Mouse (Mus musculus) right cerebral cortex, postnatal 25 days (tissue): ENCODE measurements at regions not wholly inside any gene's neighbourhood (a gene's known extent, or its start where the extent isn't known, plus 50 kb on each side); places are given as distances from the start of the nearest gene placed in this dataset.
"Not testable (repeated sequence)": the region's sequence is repeated elsewhere in the genome, so short reads cannot be mapped to it uniquely, and the experiment has no call there.

Experiments
- DNase-seq: peaks from one replicate; pipeline ENCODE4 v3.0.0; 2022

DNA sequence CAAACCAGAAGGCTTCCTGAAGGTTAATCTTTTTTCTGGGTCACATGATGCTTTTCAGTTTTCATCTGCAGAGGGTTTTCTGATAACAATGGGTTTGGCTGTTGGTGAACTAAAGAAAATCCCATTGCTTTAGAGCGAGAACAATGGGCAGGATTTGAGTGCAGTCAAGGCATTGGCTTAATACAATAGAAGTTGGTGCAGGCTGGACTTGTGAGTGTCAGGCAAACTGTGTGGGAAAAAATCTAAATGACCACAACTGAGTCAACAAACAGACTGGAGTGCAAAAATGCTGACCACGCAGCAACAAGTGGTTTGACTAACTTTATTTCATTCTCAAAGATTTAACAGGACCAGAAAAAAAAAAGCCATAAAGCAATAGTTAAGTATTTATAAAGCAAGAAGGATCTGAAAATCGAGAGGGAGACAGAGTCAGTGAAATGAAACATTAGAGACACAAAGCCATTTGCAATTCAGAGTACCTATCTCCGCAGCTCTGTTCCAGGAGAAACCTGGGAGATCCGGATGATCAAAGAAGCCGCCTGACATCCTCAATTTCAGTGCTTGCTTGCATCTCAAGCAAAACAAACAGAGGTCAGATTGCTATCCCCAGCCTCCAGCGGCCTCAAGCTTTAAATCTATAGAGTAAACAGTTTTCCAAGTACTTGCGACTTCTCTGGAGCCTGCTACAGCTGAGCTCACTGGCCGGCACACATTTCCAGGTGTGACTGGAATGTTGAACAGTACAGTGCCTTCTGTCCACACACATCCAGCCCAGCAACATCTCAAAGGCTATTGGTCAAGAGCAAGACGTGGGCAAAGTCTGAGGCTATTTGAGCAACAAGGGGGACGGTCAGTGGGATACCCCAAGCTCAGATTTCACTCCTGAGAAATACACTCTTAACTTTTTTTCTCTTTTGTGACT is 229.5 kb upstream of the Arglu1 start:
- no peak for DNase-seq

GRCm38 (mm10) chr8:8919040-8919439 is 228.7 kb upstream of the Arglu1 start:
- no peak for DNase-seq

GRCm38 (mm10) chr8:8907478-8908165 is 217.3 kb upstream of the Arglu1 start:
- DNase-seq, result no peak

DNA sequence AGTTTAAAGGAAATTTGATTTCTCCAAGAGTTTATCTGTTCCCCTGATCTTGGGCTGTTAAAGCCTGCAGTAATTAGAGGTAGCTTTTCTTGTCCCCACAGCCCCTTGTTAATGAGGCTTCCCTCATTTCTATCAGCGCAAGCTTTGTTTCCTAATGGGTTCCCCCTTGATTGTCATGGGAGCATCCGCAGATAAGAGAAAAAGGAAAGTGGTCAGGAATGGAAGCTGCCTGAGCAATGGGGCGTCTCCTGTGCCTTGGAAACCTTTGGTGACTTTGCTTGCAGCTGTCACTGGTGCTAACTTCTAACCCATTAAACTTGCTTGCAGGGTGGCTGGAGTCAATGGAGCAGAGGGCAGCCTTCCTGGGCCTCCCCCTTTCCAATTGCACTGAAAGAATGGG is 202.7 kb upstream of the Arglu1 start:
- DNase-seq, result no peak

DNA sequence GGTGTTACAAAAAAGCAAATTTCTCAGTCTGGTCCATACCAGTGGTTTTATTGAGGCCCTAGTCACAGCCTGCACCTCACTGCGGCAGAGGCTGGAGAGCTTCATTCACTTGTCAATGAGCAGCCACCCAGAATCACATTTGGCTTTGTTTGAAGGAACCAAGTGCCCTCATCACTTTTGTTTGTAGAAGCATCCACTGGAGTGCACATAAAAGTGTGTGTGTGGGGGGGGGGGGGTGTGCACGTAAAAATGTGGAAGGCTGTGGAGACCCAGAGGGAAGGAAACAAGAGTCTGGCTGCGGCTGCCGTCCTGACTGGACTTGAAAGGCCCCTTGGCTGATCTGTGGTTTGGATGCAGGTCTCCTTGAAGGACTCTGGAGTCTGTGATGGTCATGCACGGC is 187.0 kb upstream of the Arglu1 start:
- DNase-seq, result no peak

GRCm38 (mm10) chr8:8876879-8877278 is 186.6 kb upstream of the Arglu1 start:
- DNase-seq, result no peak

- no peak for DNase-seq
Measured at GRCm38 (mm10) chr8:8876469-8876868, 186.1 kb upstream of the Arglu1 start.

- DNase-seq, result no peak
Measured at GRCm38 (mm10) chr8:8871938-8872337, 181.6 kb upstream of the Arglu1 start.

DNA sequence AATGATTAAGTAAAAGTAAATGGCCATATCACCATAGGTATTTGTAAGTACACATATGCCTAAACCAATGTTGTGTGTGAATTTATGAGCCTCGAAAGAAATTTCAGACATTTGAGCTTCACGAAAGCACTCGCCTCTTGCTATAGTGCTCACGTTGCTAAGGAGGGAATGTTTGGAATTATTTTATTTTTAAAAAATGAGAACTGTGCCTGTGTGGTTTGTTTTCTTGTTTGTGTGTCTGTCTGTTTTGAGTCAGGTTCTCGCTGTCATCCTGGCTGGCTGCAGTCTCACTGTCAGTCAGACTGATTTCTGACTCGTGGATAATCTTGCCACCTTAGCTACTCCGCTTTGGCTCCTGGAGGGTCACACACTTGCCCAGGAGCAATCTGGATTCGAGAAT is 180.7 kb upstream of the Arglu1 start:
- DNase-seq, result no peak

DNA sequence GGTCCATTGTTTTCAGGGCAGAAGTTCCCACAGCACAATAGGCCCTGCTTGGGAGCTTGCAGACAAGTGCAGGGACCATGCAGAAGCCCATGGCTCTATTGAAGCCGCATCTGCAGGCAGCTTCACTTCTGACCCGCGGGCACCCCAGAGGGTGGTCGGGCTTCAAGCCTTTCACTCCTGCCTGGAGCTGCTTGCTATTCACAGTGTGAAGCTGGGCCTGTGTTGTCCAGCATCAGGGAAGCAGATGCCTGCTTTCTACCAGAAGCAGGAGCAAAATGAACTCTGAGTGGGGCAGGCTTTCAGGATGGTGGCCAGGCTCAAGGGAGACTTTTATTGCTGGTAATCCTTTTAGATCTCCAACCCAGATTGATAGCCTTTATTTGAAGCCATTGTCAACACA is 180.2 kb upstream of the Arglu1 start:
- DNase-seq, result no peak

DNA sequence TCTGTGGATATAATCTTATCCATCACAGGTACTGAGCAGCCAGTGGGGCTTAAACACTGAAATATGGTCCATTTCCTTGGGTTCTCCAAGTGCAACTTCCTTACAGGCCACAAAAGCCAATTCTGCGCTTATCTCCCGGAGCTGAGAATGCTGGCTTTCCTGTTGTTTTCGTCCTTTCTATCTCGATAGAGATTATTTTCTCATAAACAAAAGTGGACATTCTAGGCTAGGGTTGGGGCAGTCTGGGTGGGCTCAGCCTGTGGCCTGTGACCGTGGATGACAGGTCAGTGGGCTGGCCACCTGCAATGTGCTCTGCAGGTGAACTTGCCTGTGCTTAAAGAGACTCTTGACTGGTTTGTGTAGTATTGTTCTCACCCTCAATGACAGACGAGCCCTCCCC is 179.0 kb upstream of the Arglu1 start:
- DNase-seq, result no peak

DNA sequence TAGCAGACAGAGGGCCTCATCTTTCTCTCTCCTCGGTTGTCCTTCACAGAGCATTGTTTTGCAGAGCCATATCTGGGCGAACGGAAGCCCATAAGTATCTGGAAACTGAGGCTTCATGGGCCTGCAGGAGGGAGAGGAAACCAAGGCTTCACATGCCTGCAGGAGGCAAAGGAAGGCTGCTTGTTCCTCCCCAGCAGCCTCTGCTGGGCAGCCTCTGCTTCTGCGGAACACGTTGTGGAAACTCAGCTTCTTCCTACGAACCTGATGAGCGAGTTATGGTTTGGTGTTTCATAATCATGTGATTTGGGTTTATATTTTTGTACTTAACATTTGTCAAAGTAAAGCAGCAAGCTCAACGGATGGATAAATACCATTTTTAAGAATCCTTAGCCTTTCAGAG is 177.6 kb upstream of the Arglu1 start:
- no peak for DNase-seq

GRCm38 (mm10) chr8:8867126-8867777 is 176.9 kb upstream of the Arglu1 start:
- DNase-seq, result no peak

DNA sequence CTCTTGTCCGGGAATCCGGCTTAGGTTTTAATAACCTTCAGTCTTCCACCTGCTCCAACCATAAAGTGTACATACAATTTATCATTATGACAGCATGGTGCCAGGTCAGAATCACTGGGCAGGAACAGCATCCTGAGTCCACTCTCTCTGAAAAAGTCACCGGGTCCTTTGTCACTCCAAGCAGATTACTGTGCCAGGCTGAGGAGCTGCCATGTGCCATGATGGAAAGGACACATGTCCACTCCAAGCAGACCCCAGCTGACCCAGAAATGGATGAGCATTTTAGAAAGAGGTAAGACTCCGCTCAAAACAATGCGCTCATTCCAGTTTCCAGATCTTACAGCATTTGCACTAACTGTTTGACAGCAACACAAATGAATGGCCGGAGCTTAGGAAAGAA is 172.4 kb upstream of the Arglu1 start:
- DNase-seq, result no peak

- DNase-seq, result no peak
Measured at GRCm38 (mm10) chr8:8861331-8861940, 171.1 kb upstream of the Arglu1 start.

DNA sequence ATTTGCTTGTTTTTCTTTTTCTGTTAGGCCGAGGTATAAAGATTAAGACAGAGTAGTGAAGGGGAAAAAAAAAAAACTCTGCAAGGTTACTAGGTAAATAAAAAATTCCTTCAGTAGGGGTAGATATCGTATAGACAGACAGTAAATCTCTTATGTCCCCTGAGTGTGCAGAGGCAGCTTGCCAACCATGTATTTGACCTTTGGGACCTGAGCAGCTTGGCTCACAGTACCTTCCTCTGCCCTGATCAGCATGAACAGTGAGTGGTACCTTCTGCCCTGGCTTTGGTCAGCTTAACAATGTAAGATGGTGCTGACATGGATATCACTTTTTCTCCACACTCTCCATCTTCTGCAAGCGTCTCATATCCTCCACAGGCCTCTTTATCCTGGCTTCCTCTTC is 168.3 kb upstream of the Arglu1 start:
- no peak for DNase-seq

DNA sequence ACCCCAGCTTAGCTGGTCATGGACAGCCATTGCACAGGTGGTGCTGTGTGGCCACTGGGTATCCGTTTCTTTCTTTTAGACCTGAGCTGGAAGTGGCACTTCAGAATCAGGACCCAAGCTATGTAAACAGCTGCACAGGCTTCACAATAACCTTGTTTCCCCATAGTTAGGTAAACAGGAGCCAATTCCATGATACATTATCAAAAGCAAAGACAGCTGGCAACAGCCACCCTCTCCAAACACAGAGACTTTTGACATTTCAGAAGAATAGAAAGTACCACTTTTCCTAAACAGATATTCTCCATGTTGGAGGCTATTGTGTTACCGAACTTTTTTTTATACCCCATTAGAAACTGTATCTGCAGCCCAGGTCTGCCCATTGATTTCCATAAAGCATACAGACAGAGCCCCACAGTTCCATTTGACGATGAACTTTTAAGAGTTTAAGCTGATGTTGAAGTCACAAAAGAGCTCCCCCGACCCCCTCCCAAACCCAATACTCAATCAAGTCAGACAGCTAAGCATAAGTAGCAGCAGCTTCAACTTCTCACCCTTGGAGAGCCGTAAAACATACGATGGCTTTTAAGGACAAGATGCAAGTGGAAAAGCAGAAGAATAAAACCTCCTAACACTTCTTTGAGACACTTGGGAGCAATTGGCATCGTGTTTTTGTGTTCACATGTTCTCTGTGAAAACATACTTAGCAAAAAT is 162.5 kb upstream of the Arglu1 start:
- no peak for DNase-seq

GRCm38 (mm10) chr8:8851271-8851670 is 160.9 kb upstream of the Arglu1 start:
- DNase-seq, result no peak

- no peak for DNase-seq
Measured at GRCm38 (mm10) chr8:8850766-8851165, 160.4 kb upstream of the Arglu1 start.

- DNase-seq, result no peak
Measured at GRCm38 (mm10) chr8:8847579-8847978, 157.3 kb upstream of the Arglu1 start.

- no peak for DNase-seq
Measured at GRCm38 (mm10) chr8:8842326-8842725, 152.0 kb upstream of the Arglu1 start.

DNA sequence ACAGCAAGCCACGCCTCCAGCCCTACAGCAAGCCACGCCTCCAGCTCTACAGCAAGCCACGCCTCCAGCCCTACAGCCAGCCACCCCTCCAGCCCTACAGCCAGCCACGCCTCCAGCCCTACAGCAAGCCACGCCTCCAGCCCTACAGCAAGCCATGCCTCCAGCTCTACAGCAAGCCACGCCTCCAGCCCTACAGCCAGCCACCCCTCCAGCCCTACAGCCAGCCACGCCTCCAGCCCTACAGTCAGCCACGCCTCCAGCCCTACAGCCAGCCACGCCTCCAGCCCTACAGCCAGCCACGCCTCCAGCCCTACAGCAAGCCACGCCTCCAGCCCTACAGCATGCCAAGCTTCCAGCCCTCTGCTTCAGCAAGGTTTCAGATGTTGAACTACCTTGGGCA is 145.8 kb upstream of the Arglu1 start:
- DNase-seq, result not testable (repeated sequence)

- no peak for DNase-seq
Measured at GRCm38 (mm10) chr8:8831306-8831705, 141.0 kb upstream of the Arglu1 start.
